Mouse (Mus musculus) cerebellum, adult 8-10 months (tissue): ENCODE data around the gene Prss40.
A peak's percentile ranks its signal among the peaks of the same experiment; 100 is the strongest.
"Not testable (repeated sequence)": the region's sequence is repeated elsewhere in the genome, so short reads cannot be mapped to it uniquely, and the experiment has no call there.

Source experiments
- DNase-seq: peaks from one replicate; pipeline ENCODE4 v3.0.0; 2022

Prss40 gene

GRCm38 (mm10) chr1:34535043-34535698 is 25.6 kb downstream of the Prss40 start, which contains the start of gene Cfc1:
Cfc1 (plus strand) TSS chr1:34535648.
- DNase-seq, result not testable (repeated sequence)

DNA sequence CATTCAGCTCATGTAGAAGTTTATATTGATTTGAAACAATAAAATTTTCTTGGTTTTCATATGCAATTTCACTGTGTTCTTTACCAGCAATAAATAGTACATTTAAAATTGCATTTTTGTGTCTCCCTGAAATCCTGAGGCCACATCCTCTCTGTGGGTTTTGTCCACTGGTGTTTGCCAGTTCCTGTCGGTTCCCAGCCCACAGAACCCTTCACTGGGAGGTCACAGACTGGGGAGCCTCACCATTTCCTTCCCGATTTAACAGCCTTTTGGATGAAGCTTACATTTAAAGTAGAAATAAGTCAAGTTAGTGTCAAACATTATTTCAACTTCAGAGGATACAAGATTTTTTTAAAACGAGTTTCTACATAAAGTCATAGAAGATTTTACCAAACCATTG is 26.2 kb downstream of the Prss40 start:
- DNase-seq, result not testable (repeated sequence)

DNA sequence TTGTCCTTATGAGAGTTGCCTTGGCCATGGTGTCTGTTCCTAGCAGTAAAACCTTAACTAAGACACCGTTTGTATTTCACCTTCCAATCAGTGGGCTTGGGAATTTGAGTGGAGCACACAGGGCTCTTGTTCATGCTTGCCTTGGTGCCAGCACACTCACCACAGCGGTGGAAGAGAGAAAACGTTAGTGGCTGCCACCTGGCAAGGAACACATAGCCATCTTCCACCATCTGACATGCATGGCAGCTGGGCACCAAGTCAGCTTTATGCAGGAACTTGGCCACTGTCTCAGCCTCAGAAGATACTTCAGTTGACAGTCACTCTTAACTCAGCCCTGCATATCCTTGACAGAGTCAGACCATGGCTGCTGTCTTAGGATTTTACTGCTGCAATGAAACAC is 37.1 kb downstream of the Prss40 start:
- DNase-seq, result peak; percentile 27

- DNase-seq, result peak; percentile 78
Measured at GRCm38 (mm10) chr1:34522850-34523244, 37.9 kb downstream of the Prss40 start.

DNA sequence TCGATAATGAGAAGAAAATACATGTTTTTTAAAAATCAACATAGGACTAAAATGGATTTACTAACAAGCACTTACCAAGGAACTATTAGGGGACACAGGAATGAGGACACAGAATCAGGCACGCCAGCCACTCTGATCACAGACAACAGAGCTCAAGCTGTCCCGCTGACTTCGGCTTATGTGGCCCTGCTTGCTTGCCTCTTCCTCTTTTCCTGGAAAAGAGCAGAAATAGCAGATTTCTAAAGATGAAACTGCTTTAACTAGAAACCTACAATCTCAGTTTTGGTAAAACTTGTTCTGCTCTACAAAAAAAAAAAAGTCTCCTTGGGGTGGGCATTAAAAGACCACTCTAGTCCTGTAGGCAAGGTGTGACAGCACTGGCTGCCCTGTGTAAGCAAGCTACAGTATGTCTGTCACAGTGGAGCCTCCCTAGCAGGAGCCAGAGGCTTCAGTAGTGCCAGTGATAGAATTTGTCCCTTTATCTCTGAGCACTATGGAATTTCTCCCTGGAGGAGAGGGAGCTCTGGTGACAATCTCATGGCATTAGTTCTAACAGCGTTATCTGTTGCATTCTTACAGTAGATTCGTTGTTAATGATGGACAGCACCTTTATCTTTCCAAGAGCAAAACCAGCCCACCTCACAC is 38.4 kb downstream of the Prss40 start:
- peak; percentile 38 for DNase-seq

DNA sequence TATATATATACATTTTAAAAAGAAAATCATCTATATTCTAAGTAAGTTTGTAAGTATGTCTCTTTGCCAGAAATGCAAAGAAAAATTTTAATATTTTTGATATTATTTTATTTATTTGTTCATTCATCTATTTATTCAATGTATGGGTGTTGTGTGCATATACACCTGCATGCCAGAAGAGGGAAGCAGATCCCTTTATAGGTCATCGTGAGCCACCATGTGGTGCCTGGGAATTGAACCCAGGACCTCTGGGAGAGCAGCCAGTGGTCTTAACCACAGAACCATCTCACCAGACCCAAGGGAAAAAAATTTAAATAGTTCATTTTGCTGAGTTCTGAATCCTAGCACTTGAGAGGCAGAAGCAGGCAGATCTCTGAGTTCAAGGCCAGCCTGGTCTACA is 42.5 kb downstream of the Prss40 start:
- DNase-seq, result no peak

- DNase-seq, result not testable (repeated sequence)
Measured at GRCm38 (mm10) chr1:34517797-34518196, 42.9 kb downstream of the Prss40 start.

DNA sequence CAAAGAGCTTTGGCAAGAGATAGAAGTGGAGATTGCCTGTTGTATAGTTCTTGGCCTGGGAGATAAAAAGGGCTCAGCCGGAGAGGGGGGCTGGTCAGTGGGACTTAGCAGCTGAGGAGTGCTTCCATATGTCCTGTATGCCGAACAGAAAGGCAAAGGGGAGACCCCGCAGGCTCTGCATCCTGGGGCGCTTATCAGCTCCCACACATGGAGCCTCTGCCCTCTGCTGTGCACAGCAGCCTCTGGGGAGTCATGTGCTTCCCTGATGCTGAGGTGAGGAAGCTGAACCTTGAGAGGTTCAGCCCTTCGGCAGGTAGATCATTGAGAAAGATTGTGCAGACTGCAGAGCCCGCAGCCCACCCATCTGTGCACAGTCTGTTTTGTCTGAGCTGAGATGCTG is 43.4 kb downstream of the Prss40 start:
- not testable (repeated sequence) for DNase-seq

DNA sequence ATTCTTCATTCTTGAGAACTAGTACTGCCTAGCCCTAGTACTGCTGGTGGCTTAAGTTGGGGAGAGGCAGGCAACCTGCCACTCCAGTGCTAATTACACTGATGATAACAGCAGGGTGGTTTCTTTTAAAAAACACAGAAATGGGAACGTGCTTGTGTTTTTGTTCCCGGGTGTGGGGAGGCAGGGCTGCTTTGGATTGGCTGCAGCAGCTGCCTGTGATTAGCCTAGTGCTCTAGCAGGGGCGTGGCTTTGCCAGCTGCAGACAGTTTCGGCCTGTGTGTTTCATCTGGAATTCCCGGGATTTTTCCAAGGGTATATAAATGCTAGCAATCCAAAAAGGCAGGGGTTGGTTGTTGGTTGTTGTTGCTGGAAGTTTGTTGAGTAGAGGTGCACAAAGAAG is 44.1 kb downstream of the Prss40 start:
- no peak for DNase-seq

DNA sequence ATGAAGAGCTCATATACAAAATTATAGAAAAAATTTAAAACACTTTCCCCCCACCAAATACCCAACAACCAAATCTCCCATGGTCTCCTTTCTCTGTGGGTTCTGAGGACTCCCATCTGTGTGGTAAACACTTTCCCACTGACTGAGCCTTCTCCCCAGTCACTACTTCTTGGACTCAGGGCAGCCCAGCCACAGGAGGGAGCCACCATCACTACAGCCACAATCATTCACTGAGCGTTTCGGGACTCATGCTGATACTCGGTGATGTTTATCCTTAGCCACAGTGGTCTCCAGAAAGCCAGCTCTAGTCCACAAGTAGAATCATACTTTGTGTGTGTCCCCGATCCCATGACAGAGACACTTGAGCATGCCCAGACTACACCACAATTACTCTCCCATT is 47.7 kb downstream of the Prss40 start:
- DNase-seq, result no peak

- peak; percentile 78 for DNase-seq
Measured at GRCm38 (mm10) chr1:34511027-34511426, 49.7 kb downstream of the Prss40 start.

DNA sequence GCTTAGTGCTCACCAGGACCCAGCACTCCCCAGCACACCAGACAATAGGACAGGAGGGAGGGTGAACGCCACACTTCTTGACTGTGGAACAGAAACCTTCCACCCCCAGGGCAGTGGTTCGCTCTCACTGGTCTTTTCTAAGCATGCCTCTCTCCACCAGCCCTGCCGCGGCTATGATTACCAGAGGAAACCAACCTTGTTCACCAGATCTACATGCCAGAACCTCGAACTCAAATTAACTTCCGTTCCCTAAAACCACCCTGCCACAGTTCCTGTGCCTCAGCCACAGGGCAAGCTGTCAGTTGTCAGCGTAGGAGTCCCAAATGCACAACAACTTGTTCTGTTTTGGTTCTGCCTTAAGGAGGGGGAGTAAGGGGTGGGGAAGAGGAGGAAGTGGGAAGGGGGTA is 50.2 kb downstream of the Prss40 start:
- DNase-seq, result no peak

GRCm38 (mm10) chr1:34507986-34508385 is 52.8 kb downstream of the Prss40 start:
- no peak for DNase-seq

GRCm38 (mm10) chr1:34505970-34506551 is 54.7 kb downstream of the Prss40 start:
- no peak for DNase-seq

- DNase-seq, result no peak
Measured at GRCm38 (mm10) chr1:34505307-34505706, 55.4 kb downstream of the Prss40 start.

DNA sequence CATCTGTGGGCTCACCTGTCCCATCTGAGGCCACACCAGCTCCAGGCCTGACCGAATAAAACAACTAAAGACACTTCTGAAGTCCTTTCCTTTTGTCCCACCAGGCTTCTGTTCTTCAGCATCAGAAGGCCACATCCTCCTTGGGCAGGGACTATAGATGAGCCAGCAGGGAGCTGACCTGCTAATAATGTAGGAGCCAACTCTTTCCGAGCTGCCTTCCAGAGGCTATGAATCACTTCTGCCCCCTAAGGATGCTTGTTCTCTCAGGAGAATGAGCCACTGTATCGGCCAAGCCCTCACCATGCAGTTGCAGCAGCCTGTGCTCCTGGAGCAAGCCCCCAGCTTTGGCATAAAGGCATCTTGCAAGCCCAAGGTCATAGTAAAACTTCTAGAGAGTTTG is 57.8 kb downstream of the Prss40 start:
- no peak for DNase-seq
